Mouse (Mus musculus): ENCODE results near the gene Plekha1. TPM values are rescaled to one million over a fixed set of nuclear protein-coding genes. Genes with fewer than 3 reads are reported as not detected.

Gene Plekha1
- polyA plus RNA-seq, 1 experiment: 13.4 TPM

GRCm38 (mm10) chr7:130837941-130838657 lies 27.5 kb upstream of the Plekha1 start:
- no peak for TF ChIP-seq TCF3 (IDR thresholded peaks at IDR 0.05; ENCODE audit: insufficient read length, low read depth)
- TF ChIP-seq POLR2A (IDR thresholded peaks at IDR 0.05; ENCODE audit: insufficient read length, low read depth): no peak
- TF ChIP-seq TCF12 (IDR thresholded peaks at IDR 0.05; ENCODE audit: insufficient read depth, poor library complexity, severe bottlenecking): no peak
- TF ChIP-seq SRF (IDR thresholded peaks at IDR 0.05; ENCODE audit: control insufficient read depth, insufficient read length, low read depth): no peak
- TF ChIP-seq MYOG (IDR thresholded peaks at IDR 0.05; ENCODE audit: control insufficient read depth in 1 of 3, insufficient read depth in 1 of 3, insufficient read length in 2 of 3, low read depth in 2 of 3): no peak
- no peak for TF ChIP-seq MYOD1 (IDR thresholded peaks at IDR 0.05; ENCODE audit: control insufficient read depth in 1 of 3, insufficient read length in 2 of 3, low read depth in 2 of 3)
- TF ChIP-seq USF1 (IDR thresholded peaks at IDR 0.05; ENCODE audit: low read depth): no peak
- TF ChIP-seq MAX (IDR thresholded peaks at IDR 0.05; ENCODE audit: low read depth): no peak
- TF ChIP-seq POLR2AphosphoS2 (IDR thresholded peaks at IDR 0.05; ENCODE audit: insufficient read length, low read depth): no peak
- TF ChIP-seq CEBPB (IDR thresholded peaks at IDR 0.05; ENCODE audit: insufficient read depth, poor library complexity, severe bottlenecking): no peak
- TF ChIP-seq REST (IDR thresholded peaks at IDR 0.05; ENCODE audit: insufficient read depth, insufficient read length): no peak
- H3K27me3 ChIP-seq (ENCODE audit: control insufficient read depth, insufficient read depth, insufficient read length): no peaks in the 10 kb centered on the region
- H3ac ChIP-seq (ENCODE audit: control insufficient read depth, insufficient read length): no peak overlapping the region
- H3K4me3 ChIP-seq: no peak overlapping the region
- H3K4me2 ChIP-seq (ENCODE audit: low read depth): no peak overlapping the region
- H3K36me3 ChIP-seq (ENCODE audit: control insufficient read depth, insufficient read depth): no peaks in the 10 kb centered on the region
- H3K79me2 ChIP-seq (ENCODE audit: control insufficient read depth, insufficient read depth): no peaks in the 10 kb centered on the region

GRCm38 (mm10) chr7:130838658-130839025 lies 26.9 kb upstream of the Plekha1 start:
- no peak overlapping the region for H3K4me3 ChIP-seq
- H3K27me3 ChIP-seq (ENCODE audit: control insufficient read depth, insufficient read depth, insufficient read length): no peaks in the 10 kb centered on the region
- no peak overlapping the region for H3ac ChIP-seq (ENCODE audit: control insufficient read depth, insufficient read length)
- H3K79me2 ChIP-seq (ENCODE audit: control insufficient read depth, insufficient read depth): no peaks in the 10 kb centered on the region
- TF ChIP-seq MYOD1 (IDR thresholded peaks at IDR 0.05; ENCODE audit: control insufficient read depth in 1 of 3, insufficient read length in 2 of 3, low read depth in 2 of 3): no peak
- TF ChIP-seq E2F4 (IDR thresholded peaks at IDR 0.05; ENCODE audit: insufficient read depth): no peak
- no peak for TF ChIP-seq MYOG (IDR thresholded peaks at IDR 0.05; ENCODE audit: control insufficient read depth in 1 of 3, insufficient read depth in 1 of 3, insufficient read length in 2 of 3, low read depth in 2 of 3)
- no peak for TF ChIP-seq TCF3 (IDR thresholded peaks at IDR 0.05; ENCODE audit: insufficient read length, low read depth)
- no peak for TF ChIP-seq USF1 (IDR thresholded peaks at IDR 0.05; ENCODE audit: low read depth)
- no peak for TF ChIP-seq MAX (IDR thresholded peaks at IDR 0.05; ENCODE audit: low read depth)
- TF ChIP-seq POLR2A (IDR thresholded peaks at IDR 0.05; ENCODE audit: insufficient read length, low read depth): no peak
- TF ChIP-seq REST (IDR thresholded peaks at IDR 0.05; ENCODE audit: insufficient read depth, insufficient read length): no peak
- no peak for TF ChIP-seq TCF12 (IDR thresholded peaks at IDR 0.05; ENCODE audit: insufficient read depth, poor library complexity, severe bottlenecking)
- no peak for TF ChIP-seq POLR2AphosphoS2 (IDR thresholded peaks at IDR 0.05; ENCODE audit: insufficient read length, low read depth)
- no peak for TF ChIP-seq CEBPB (IDR thresholded peaks at IDR 0.05; ENCODE audit: insufficient read depth, poor library complexity, severe bottlenecking)
- TF ChIP-seq SRF (IDR thresholded peaks at IDR 0.05; ENCODE audit: control insufficient read depth, insufficient read length, low read depth): no peak
- H3K4me2 ChIP-seq (ENCODE audit: low read depth): no peak overlapping the region
- no peaks in the 10 kb centered on the region for H3K36me3 ChIP-seq (ENCODE audit: control insufficient read depth, insufficient read depth)

- TF ChIP-seq POLR2AphosphoS2 (IDR thresholded peaks at IDR 0.05; ENCODE audit: insufficient read length, low read depth): no peak
- no peak for TF ChIP-seq MYOD1 (IDR thresholded peaks at IDR 0.05; ENCODE audit: control insufficient read depth in 1 of 3, insufficient read length in 2 of 3, low read depth in 2 of 3)
- TF ChIP-seq E2F4 (IDR thresholded peaks at IDR 0.05; ENCODE audit: insufficient read depth): no peak
- no peak for TF ChIP-seq SRF (IDR thresholded peaks at IDR 0.05; ENCODE audit: control insufficient read depth, insufficient read length, low read depth)
- TF ChIP-seq TCF3 (IDR thresholded peaks at IDR 0.05; ENCODE audit: insufficient read length, low read depth): no peak
- no peak for TF ChIP-seq POLR2A (IDR thresholded peaks at IDR 0.05; ENCODE audit: insufficient read length, low read depth)
- TF ChIP-seq REST (IDR thresholded peaks at IDR 0.05; ENCODE audit: insufficient read depth, insufficient read length): no peak
- TF ChIP-seq USF1 (IDR thresholded peaks at IDR 0.05; ENCODE audit: low read depth): no peak
- no peak for TF ChIP-seq TCF12 (IDR thresholded peaks at IDR 0.05; ENCODE audit: insufficient read depth, poor library complexity, severe bottlenecking)
- no peak for TF ChIP-seq MYOG (IDR thresholded peaks at IDR 0.05; ENCODE audit: control insufficient read depth in 1 of 3, insufficient read depth in 1 of 3, insufficient read length in 2 of 3, low read depth in 2 of 3)
- no peak for TF ChIP-seq CEBPB (IDR thresholded peaks at IDR 0.05; ENCODE audit: insufficient read depth, poor library complexity, severe bottlenecking)
- no peak for TF ChIP-seq MAX (IDR thresholded peaks at IDR 0.05; ENCODE audit: low read depth)
- no peak overlapping the region for H3K4me2 ChIP-seq (ENCODE audit: low read depth)
These were observed 26.0 kb upstream of the Plekha1 start for GRCm38 (mm10) chr7:130839380-130840100.

GRCm38 (mm10) chr7:130847164-130847718 lies 18.3 kb upstream of the Plekha1 start:
- H3K4me2 ChIP-seq (ENCODE audit: low read depth): no peak overlapping the region
- no peak overlapping the region for H3K4me3 ChIP-seq
- no peaks in the 10 kb centered on the region for H3K27me3 ChIP-seq (ENCODE audit: control insufficient read depth, insufficient read depth, insufficient read length)
- no peaks in the 10 kb centered on the region for H3K36me3 ChIP-seq (ENCODE audit: control insufficient read depth, insufficient read depth)
- H3K79me2 ChIP-seq (ENCODE audit: control insufficient read depth, insufficient read depth): no peaks in the 10 kb centered on the region
- TF ChIP-seq POLR2AphosphoS2 (IDR thresholded peaks at IDR 0.05; ENCODE audit: insufficient read length, low read depth) (no peak), TCF3 (IDR thresholded peaks at IDR 0.05; ENCODE audit: insufficient read length, low read depth) (no peak), MYOD1 (IDR thresholded peaks at IDR 0.05; ENCODE audit: control insufficient read depth in 1 of 3, insufficient read length in 2 of 3, low read depth in 2 of 3) (no peak), SRF (IDR thresholded peaks at IDR 0.05; ENCODE audit: control insufficient read depth, insufficient read length, low read depth) (no peak), TCF12 (IDR thresholded peaks at IDR 0.05; ENCODE audit: insufficient read depth, poor library complexity, severe bottlenecking) (no peak), USF1 (IDR thresholded peaks at IDR 0.05; ENCODE audit: low read depth) (no peak)
- H3ac ChIP-seq (ENCODE audit: control insufficient read depth, insufficient read length): no peak overlapping the region

More at GRCm38 (mm10) chr7:130839380-130840100, 26.0 kb upstream of the Plekha1 start:
- no peak overlapping the region for H3ac ChIP-seq (ENCODE audit: control insufficient read depth, insufficient read length)
- no peak overlapping the region for H3K4me3 ChIP-seq
- no peaks in the 10 kb centered on the region for H3K79me2 ChIP-seq (ENCODE audit: control insufficient read depth, insufficient read depth)
- no peaks in the 10 kb centered on the region for H3K27me3 ChIP-seq (ENCODE audit: control insufficient read depth, insufficient read depth, insufficient read length)
- no peaks in the 10 kb centered on the region for H3K36me3 ChIP-seq (ENCODE audit: control insufficient read depth, insufficient read depth)
